Mouse (Mus musculus) liver, embryonic 13.5 days (tissue): Measurements from ENCODE around the gene Nrp1. TPM values are rescaled to one million over a fixed set of nuclear protein-coding genes. Genes with fewer than 3 reads are reported as not detected.

Experiments
- ATAC-seq: fragments of 200-750 bp; cut with Nextera tagmentation; 2 replicates; pipeline ENCODE4 v1.8.0; 2017; ENCODE audit warnings: low read depth, mild to moderate bottlenecking, moderate number of reproducible peaks, moderate library complexity
- DNase-seq: peaks from one replicate; pipeline ENCODE4 v3.0.0; 2022
- H3K27ac ChIP-seq: fragments of 300-500 bp; sonication (generic); 2 replicates; pipeline ENCODE4 v1.5.1; 2015; ENCODE audit warnings: moderate library complexity, mild to moderate bottlenecking, inconsistent platforms
- H3K27me3 ChIP-seq: fragments of 300-500 bp; sonication (generic); 2 replicates; pipeline ENCODE4 v1.6.1; 2015; ENCODE audit warnings: mild to moderate bottlenecking, inconsistent platforms
- H3K36me3 ChIP-seq: fragments of 300-500 bp; sonication (generic); 2 replicates; pipeline ENCODE4 v1.6.1; 2015; ENCODE audit warnings: mild to moderate bottlenecking, inconsistent platforms
- H3K4me1 ChIP-seq: fragments of 300-500 bp; sonication (generic); replicated peaks from 2 replicates; pipeline ENCODE4 v1.6.1; 2015; ENCODE audit warnings: inconsistent platforms
- H3K4me2 ChIP-seq: fragments of 300-500 bp; sonication (generic); 2 replicates; pipeline ENCODE4 v1.6.1; 2015; ENCODE audit warnings: inconsistent platforms, mild to moderate bottlenecking, moderate library complexity
- H3K4me3 ChIP-seq: fragments of 300-500 bp; sonication (generic); replicated peaks from 2 replicates; pipeline ENCODE4 v1.5.1; 2015; ENCODE audit warnings: mild to moderate bottlenecking, inconsistent platforms
- H3K9ac ChIP-seq: fragments of 300-500 bp; sonication (generic); 2 replicates; pipeline ENCODE4 v1.6.1; 2015; ENCODE audit warnings: mild to moderate bottlenecking, inconsistent platforms
- H3K9me3 ChIP-seq: fragments of 300-500 bp; sonication (generic); replicated peaks from 2 replicates; pipeline ENCODE4 v1.6.1; 2016; ENCODE audit warnings: inconsistent platforms
- WGBS: fragments of 180-500 bp; shearing (Covaris S2); methylation state at CpG from one replicate; pipeline ENCODE4 v1.1.7; 2015; ENCODE audit not compliant: insufficient replicate concordance; 5-methylcytosine and 5-hydroxymethylcytosine counted together
- polyA plus RNA-seq: library from polyadenylated mRNA; unstranded; fragments of >200 nt; fragmentation: Nextera tagmentation; extraction: Ambion mirVana; gene quantifications from 2 replicates; pipeline ENCODE4 v1.2.1, GENCODE M21; 2015

The Nrp1 gene
- polyA plus RNA-seq, result 14.7 and 17.9 TPM in 2 replicates

DNA sequence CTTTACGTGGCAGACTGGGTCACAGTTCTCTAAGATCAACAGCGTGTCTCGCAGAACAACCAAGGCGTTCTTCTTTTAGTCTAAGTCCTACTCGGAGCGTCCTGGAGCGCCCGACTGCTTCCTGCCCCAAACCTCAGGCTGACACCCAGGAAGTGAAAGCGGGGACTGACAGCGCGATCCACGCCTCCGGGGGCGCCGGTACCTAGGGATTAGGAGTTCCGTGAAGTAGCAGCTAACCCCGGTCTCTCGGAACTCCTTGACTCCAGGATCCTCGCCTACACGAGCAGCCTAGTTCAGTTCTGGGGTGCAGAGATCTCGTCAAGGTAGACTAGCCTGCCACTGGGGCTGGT lies at the start of gene Nrp1:
Gene Nrp1 (plus strand): TSS at position 199 of the 350 bp plus-strand sequence.
- under 1% methylated on average over 21 of the region's 21 CpGs for WGBS
- DNase-seq (no peak), ATAC-seq (peak; percentile 4; the same call in 1 of the 2 replicates)
- Histone ChIP-seq H3K9me3 (no peaks in the 10 kb centered on the region), H3K4me2 (peak within 1 kb of the TSS; percentile 68), H3K9ac (peak within 1 kb of the TSS; percentile 59), H3K27ac (peak within 1 kb of the TSS; percentile 77), H3K4me3 (peak within 1 kb of the TSS; percentile 59), H3K4me1 (peaks cover 3% of the 10 kb centered on the region; the same call in 1 of the 2 replicates), H3K27me3 (peaks cover 52% of the 10 kb centered on the region), H3K36me3 (no peaks in the 10 kb centered on the region)

DNA sequence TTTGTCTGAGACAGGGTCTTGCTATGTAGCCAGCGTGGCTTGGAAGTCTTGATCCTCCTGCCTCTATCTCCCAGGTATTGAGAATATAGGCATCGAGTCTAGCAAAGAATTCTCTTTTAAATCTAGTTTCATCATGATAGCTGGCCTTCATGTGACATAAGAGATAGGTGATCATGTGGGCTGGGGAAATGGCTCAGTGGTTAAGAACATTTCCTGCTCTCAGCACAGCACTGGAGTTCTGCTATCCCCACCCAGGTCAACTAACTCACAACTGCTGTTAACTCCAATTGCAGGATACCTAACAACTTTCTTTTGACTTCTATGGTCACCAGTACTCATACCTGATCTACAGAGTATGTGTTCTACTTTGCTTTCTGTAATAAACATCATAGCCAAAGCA lies 37.6 kb upstream of the Nrp1 start:
- WGBS, result 52% methylated on average over 2 of the region's 2 CpGs
- H3K4me2 ChIP-seq, result no peak overlapping the region

GRCm38 (mm10) chr8:128327281-128327680 lies 31.1 kb upstream of the Nrp1 start:
- Histone ChIP-seq H3K36me3 (no peaks in the 10 kb centered on the region), H3K9ac (no peak overlapping the region), H3K4me2 (no peak overlapping the region), H3K27me3 (no peaks in the 10 kb centered on the region), H3K9me3 (no peaks in the 10 kb centered on the region), H3K4me3 (no peak overlapping the region), H3K27ac (no peak overlapping the region), H3K4me1 (no peaks in the 10 kb centered on the region)
- ATAC-seq (no peak), DNase-seq (no peak)
- WGBS, result 53% methylated on average over 1 of the region's 1 CpGs

More for the DNA sequence above, 37.6 kb upstream of the Nrp1 start:
- Histone ChIP-seq H3K9me3 (no peaks in the 10 kb centered on the region), H3K9ac (no peak overlapping the region), H3K27me3 (no peaks in the 10 kb centered on the region), H3K36me3 (no peaks in the 10 kb centered on the region), H3K4me3 (no peak overlapping the region), H3K4me1 (no peaks in the 10 kb centered on the region), H3K27ac (no peak overlapping the region)
- no peak for DNase-seq
- no peak for ATAC-seq

- Histone ChIP-seq H3K36me3 (no peaks in the 10 kb centered on the region), H3K27ac (no peak overlapping the region), H3K27me3 (no peaks in the 10 kb centered on the region), H3K9me3 (no peaks in the 10 kb centered on the region), H3K4me3 (no peak overlapping the region), H3K4me2 (no peak overlapping the region), H3K9ac (no peak overlapping the region), H3K4me1 (no peaks in the 10 kb centered on the region)
- DNase-seq (no peak), ATAC-seq (no peak)
- 21% methylated on average over 2 of the region's 2 CpGs for WGBS
Measured at GRCm38 (mm10) chr8:128327922-128328321, 30.5 kb upstream of the Nrp1 start.

DNA sequence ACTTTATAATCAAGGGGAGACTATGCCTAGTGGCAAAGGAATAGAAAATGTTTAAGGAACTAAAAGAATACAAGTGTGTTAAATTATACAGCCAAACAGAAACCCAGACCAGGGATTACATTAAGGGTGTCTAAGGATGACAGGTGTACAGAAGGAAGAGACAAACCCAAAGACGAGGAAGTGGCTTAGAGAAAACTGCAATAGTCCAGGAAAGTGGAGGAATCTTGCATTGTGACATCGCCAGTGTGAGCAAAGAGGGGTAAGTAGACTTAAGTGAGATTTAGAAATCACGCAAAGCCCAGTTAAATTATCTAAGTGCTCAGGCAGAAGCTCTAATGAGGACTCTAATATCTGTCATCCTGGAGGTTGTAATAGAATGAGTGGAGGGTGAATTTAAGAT lies 28.9 kb upstream of the Nrp1 start:
- 56% methylated on average over 3 of the region's 3 CpGs for WGBS
- Histone ChIP-seq H3K4me2 (no peak overlapping the region), H3K4me1 (no peaks in the 10 kb centered on the region), H3K9ac (no peak overlapping the region), H3K27me3 (no peaks in the 10 kb centered on the region), H3K36me3 (no peaks in the 10 kb centered on the region), H3K4me3 (no peak overlapping the region), H3K9me3 (no peaks in the 10 kb centered on the region), H3K27ac (no peak overlapping the region)
- ATAC-seq, result no peak
- DNase-seq, result no peak

DNA sequence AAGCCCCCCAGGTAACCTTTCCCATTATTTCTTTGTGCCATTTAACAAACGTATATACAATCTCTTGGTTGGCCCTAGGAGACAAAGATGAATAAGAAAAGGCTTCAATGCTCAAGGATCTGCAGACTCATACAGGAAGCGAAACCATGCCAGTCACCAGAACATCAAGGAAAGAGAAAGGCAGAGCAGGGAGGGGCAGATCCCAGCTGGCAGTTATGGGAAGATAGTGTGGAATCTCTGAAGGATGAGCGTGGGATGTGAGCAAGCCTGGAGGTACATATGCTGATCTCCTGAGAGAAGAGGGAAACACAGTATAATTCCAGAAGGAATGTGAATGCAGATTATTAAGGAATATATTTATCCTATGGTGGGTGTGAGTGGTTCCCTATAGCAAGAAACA lies 22.4 kb upstream of the Nrp1 start:
- H3K36me3 ChIP-seq, result no peaks in the 10 kb centered on the region

GRCm38 (mm10) chr8:128338951-128339350 lies 19.5 kb upstream of the Nrp1 start:
- ATAC-seq (no peak), DNase-seq (no peak)
- Histone ChIP-seq H3K36me3 (no peaks in the 10 kb centered on the region), H3K27ac (no peak overlapping the region), H3K9ac (no peak overlapping the region), H3K27me3 (no peaks in the 10 kb centered on the region), H3K4me3 (no peak overlapping the region), H3K9me3 (no peaks in the 10 kb centered on the region), H3K4me1 (no peaks in the 10 kb centered on the region), H3K4me2 (no peak overlapping the region)

More for the DNA sequence above, 22.4 kb upstream of the Nrp1 start:
- DNase-seq, result no peak
- H3K4me1 ChIP-seq, result no peaks in the 10 kb centered on the region
- no peak overlapping the region for H3K9ac ChIP-seq
- H3K27ac ChIP-seq, result no peak overlapping the region
- H3K9me3 ChIP-seq, result no peaks in the 10 kb centered on the region
- no peak for ATAC-seq
- H3K4me2 ChIP-seq, result no peak overlapping the region
- no peak overlapping the region for H3K4me3 ChIP-seq
- H3K27me3 ChIP-seq, result no peaks in the 10 kb centered on the region
- 68% methylated on average over 3 of the region's 3 CpGs for WGBS

DNA sequence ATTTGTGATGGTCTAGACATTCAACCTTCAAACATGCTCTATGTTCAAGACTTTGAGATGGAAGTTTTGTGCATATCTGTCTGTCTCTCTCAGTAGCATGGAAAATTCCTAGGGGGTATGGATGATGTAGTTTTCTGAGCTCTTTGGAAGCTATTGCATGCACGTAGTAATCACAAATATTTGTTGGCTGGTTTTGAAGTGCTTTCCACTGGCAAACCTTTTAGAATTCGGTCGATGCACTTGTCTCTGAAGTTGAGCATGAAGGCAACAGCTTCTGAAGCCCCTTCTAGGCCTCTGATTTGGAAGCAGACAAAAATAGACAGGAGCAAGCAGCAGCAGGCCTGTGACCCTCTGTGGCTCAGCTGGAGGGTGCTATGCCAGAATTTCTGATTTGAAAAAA lies 18.9 kb upstream of the Nrp1 start:
- no peaks in the 10 kb centered on the region for H3K36me3 ChIP-seq
- WGBS, result 65% methylated on average over 3 of the region's 3 CpGs

GRCm38 (mm10) chr8:128350405-128350804 lies 8.0 kb upstream of the Nrp1 start:
- no peak overlapping the region for H3K9ac ChIP-seq
- H3K27ac ChIP-seq, result no peak overlapping the region
- no peak for DNase-seq
- H3K36me3 ChIP-seq, result no peaks in the 10 kb centered on the region
- no peak overlapping the region for H3K4me2 ChIP-seq
- no peak overlapping the region for H3K4me3 ChIP-seq
- no peaks in the 10 kb centered on the region for H3K9me3 ChIP-seq
- ATAC-seq, result no peak
- H3K27me3 ChIP-seq, result no peaks in the 10 kb centered on the region
- no peaks in the 10 kb centered on the region for H3K4me1 ChIP-seq

More for the DNA sequence above, 18.9 kb upstream of the Nrp1 start:
- ATAC-seq (no peak), DNase-seq (no peak)
- Histone ChIP-seq H3K9ac (no peak overlapping the region), H3K4me3 (no peak overlapping the region), H3K4me2 (no peak overlapping the region), H3K4me1 (no peaks in the 10 kb centered on the region), H3K9me3 (no peaks in the 10 kb centered on the region), H3K27me3 (no peaks in the 10 kb centered on the region), H3K27ac (no peak overlapping the region)

- no peaks in the 10 kb centered on the region for H3K4me1 ChIP-seq
- no peaks in the 10 kb centered on the region for H3K27me3 ChIP-seq
- no peak overlapping the region for H3K9ac ChIP-seq
- no peaks in the 10 kb centered on the region for H3K9me3 ChIP-seq
- no peak overlapping the region for H3K27ac ChIP-seq
- ATAC-seq, result no peak
- no peak for DNase-seq
- no peaks in the 10 kb centered on the region for H3K36me3 ChIP-seq
- H3K4me3 ChIP-seq, result no peak overlapping the region
- H3K4me2 ChIP-seq, result no peak overlapping the region
Measured at GRCm38 (mm10) chr8:128351211-128351610, 7.2 kb upstream of the Nrp1 start.

GRCm38 (mm10) chr8:128352821-128353220 lies 5.6 kb upstream of the Nrp1 start:
- no peaks in the 10 kb centered on the region for H3K9me3 ChIP-seq
- no peak overlapping the region for H3K4me2 ChIP-seq
- H3K4me3 ChIP-seq, result no peak overlapping the region
- peaks cover 13% of the 10 kb centered on the region for H3K27me3 ChIP-seq
- H3K9ac ChIP-seq, result no peak overlapping the region
- H3K4me1 ChIP-seq, result peaks cover 3% of the 10 kb centered on the region; the same call in 1 of the 2 replicates
- H3K27ac ChIP-seq, result no peak overlapping the region
- no peaks in the 10 kb centered on the region for H3K36me3 ChIP-seq
- 65% methylated on average over 2 of the region's 2 CpGs for WGBS
- ATAC-seq (no peak), DNase-seq (no peak)

DNA sequence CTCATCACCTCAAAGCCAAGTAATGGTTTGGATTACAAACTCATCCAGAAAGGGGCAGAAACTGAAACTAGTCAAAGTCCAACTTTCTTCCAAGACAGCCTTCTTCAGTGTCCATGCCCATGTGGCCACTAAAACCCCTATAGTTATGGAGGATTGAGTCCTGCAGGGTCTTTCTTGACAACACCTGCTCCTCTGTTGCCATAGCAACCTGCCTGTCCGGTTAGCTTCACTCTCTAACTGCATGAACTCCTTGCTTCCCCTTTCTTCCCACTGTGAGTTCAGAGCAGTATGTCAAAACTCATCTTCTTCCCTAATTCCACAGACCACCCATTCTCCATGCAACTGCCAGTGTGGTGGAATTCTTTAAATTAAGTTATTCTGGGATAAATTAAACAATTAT lies 4.4 kb upstream of the Nrp1 start:
- Histone ChIP-seq H3K27ac (no peak overlapping the region), H3K4me3 (no peak overlapping the region), H3K9ac (no peak overlapping the region), H3K4me2 (no peak overlapping the region), H3K9me3 (no peaks in the 10 kb centered on the region), H3K27me3 (peaks cover 25% of the 10 kb centered on the region), H3K4me1 (peaks cover 3% of the 10 kb centered on the region; the same call in 1 of the 2 replicates), H3K36me3 (no peaks in the 10 kb centered on the region)
- DNase-seq (no peak), ATAC-seq (no peak)
- WGBS, result 16% methylated on average over 1 of the region's 1 CpGs
